Mouse (Mus musculus) megakaryocyte-erythroid progenitor cell, adult 5-6 weeks (primary cell): ENCODE measurements around the gene Gfra1. TPM values are rescaled to one million over a fixed set of nuclear protein-coding genes. Genes with fewer than 3 reads are reported as not detected.
A peak's percentile ranks its signal among the peaks of the same experiment; 100 is the strongest.

Experiments
- ATAC-seq: replicated peaks from 2 replicates; pipeline ENCODE4 v1.8.0; 2016; ENCODE audit warnings: mild to moderate bottlenecking, inconsistent platforms; ENCODE audit not compliant: severe bottlenecking, poor library complexity, low FRiP score, low TSS enrichment
- total RNA-seq, 2 experiments: library from RNA; stranded (forward) in 1 of 2; stranded (reverse) in 1 of 2; fragments of 200-1000, 215-1000 nt in 1 of 2; fragments of >200 nt in 1 of 2; fragmentation: Nextera tagmentation in 1 of 2; gene quantifications; 2 replicates each; pipeline ENCODE4 v1.2.3; 2014 to 2017

The Gfra1 gene
- total RNA-seq, 2 experiments from 2014 or later = 3.2 TPM; not detected in 1

DNA sequence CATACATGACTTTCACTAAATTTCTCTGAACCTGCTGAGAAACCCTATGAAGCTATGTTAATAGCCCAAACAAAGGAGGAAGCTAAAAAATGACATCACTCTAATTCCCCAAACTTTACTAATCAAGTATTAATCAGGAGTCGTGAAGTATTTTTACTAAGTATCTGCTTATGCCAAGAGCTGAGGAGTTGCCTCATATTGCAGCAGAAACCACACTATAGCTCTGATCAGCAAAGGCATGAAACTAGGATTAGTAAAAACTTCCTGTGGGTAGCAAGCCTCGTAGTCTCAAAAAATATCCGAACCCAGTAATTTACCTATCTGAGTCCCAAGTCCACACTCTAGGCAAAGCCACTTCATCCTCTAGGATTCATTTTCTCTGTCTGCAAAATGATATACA, 55.5 kb downstream of the Gfra1 start:
- no peak for ATAC-seq

DNA sequence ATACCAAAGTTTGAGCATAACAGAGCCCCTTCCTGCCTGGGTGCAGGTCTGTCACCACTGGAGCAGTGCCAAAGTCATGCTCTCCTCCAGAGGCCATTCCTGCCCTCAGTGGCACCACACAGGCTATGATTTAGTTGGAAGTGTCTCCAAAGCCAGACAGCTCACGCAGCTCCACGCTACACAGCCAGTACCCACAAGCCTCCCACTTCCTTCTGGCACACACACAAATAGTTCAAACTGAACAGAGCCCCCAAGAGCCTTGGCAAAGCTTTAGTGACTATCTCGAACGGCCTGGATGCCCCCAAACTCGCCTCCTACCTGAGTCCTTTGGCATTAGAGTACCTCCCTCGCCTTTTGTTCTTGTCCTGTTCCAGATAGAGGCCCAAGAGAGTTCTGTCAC, 56.5 kb downstream of the Gfra1 start:
- ATAC-seq = no peak

DNA sequence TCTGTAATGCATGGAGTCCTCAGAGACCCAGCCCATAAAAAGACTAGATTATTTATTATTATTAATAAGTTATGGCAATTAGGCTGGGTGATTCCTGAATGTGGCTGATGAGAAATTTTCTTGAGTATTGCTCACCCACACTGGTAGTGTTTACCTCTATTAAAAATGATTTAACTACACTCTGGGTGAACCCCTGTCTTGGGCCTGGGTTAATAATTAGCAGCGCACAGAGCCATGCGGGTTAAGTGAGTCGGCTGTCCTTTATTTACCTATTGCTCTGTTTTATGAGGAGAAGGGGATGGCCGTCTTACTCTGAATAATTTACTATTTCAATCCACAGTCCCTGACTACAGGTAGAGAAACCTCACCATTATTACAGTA, 59.1 kb downstream of the Gfra1 start:
- ATAC-seq = no peak

DNA sequence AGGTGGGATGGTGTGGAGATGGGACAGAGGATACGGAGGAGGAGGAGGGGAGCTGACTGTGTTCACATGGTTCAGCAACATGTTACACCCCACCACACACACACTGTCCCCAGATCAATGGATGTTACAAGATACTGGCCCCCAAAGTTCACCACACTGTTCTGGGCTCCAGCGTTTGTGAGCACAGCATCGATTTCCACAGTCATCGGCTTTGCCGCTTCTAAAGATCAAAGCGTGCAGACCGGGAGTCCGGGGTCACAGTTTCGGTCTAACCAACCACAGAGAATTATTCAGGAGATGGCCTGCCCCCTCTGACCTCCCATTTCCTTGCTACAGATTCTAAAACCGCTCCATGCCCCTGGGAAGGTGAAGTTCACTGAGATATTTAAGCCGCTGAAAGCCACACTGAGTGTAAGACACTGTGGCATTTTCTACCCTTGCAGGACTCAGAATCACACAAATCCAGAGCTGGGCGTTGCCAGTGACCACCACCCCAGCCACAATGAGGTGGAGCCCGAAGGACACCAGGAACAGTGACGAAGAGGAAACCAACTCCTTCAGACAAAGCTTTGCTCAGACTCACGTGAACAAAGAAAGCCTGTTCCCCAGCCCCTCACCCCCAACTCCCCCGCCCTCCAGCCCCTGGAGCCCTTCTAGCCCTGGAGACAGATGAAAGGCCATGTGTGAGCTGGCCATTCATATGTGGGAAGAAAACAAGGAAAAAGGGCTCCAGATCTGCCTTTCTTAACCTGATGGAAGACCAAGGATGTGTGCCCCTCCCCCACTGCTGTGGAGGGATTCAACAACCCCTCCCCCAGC, 59.7 kb downstream of the Gfra1 start:
- no peak for ATAC-seq

DNA sequence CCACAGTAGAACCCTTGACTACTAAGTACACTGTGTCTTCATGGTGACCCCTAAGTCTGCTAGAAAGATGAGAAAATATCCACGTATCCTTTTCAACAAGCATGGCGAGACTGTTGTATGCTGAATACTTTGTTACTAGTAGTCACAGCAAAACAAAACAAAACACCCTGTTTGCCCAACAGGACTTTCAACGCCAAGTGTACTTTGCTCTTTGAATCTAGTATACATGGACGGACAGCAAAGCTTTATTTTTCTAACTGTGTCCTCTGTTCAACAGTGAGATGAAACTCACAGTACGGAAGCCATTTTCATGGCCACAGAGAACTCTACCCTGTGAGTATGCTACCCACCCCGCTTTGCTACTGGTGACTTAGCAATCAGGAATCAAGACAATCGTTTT, 62.6 kb downstream of the Gfra1 start:
- ATAC-seq = no peak

DNA sequence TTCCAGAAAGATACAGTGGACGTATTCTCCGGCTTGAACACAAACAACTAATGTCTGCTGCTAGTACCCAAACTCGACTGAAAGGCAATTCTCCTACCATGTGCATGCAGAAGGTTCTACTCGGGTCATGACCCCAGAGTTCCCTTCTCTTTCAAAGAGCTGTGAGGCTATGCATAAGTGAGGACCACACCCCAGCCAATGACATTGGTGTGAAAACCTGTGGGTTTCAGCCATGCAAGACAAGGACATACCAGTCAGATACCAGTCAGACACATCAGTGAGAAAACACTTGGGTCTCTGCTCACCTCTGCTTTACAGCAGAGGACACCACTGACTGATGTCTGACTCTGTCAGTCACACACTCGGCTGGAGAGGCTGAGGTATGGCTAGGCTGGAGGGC, 63.9 kb downstream of the Gfra1 start:
- no peak for ATAC-seq

DNA sequence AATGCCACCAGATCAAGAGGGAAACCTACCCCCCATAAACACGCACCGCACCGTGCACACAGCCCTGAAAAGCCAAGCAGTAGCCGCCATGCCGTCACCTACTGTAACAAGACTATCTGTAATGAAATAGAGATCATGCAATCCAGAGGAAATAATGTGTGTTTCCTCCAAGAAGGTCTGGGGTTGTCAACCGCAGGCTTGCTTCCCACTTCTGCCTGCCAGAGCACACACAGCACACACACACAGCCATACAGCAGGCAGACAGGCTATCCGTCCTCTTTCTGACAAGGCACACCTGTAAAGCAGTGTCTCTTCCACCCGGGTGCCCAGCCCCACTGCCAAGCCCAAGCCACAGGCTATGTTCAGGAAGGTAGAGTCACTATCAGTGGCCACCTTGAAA, 66.2 kb downstream of the Gfra1 start:
- 0 out of 2 replicates have a peak, but pooled peaks have one; percentile 41 for ATAC-seq

GRCm38 (mm10) chr19:58388851-58389447, 66.8 kb downstream of the Gfra1 start:
- no peak for ATAC-seq

GRCm38 (mm10) chr19:58383273-58383672, 72.4 kb downstream of the Gfra1 start:
- no peak for ATAC-seq

DNA sequence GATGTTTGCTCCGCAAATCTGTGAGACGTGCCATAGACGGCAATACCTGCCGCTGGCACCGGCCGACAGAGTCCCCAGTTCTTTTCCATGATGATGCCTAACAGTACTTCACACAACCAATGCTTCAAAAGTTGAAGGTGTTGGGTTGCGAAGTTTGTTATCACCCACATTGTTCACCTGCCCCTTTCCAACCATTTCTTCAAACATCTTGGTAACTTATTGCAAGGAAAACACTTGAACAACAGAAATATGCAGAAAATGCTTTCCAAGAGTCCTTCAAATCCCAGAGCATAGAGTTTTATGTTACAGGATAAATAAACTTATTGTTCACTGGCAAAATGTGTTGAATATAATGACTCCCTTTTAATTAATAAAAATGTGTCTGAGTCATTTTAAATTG, 73.2 kb downstream of the Gfra1 start:
- no peak for ATAC-seq

GRCm38 (mm10) chr19:58377969-58378368, 77.7 kb downstream of the Gfra1 start:
- no peak for ATAC-seq

GRCm38 (mm10) chr19:58376675-58377102, 79.0 kb downstream of the Gfra1 start:
- ATAC-seq = no peak

DNA sequence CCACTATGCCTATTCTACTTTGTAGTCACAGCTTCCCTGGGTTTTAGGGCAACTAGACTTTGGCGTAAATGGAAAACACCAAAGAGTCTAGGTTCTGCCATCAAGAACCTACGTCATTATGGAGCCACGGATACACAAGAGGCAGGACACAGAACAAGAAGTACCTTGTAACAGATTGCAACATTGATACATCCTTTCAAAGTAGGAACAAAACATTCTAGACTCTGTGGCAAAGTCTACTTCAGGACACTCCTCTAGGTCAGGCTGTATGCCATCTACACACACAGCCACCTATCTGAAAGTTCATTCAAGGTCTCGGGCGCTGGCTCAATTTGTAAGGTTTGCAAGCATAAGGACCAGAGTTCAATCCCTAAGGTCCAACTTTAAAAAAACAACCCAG, 81.1 kb downstream of the Gfra1 start:
- ATAC-seq = no peak

- no peak for ATAC-seq
These were observed 81.6 kb downstream of the Gfra1 start for GRCm38 (mm10) chr19:58374155-58374554.

DNA sequence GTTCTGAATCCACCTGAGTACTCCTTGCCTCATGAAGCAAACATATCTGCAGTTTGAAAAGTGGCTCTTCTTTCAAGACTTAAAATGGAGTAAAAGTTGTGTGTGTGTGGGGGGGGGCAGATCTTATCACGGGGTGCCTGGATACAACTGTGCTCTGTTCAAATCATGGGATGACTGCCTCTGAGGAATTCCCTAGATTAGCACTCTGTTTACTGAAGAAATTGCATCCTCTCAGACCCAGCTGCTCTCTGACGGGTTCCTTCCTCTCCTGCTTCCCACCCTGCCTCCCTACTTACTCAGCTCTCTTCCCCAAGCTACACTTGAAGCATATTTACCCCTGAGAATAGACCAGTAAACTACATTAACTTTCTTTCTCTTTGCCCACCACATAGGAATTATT, 87.2 kb downstream of the Gfra1 start:
- ATAC-seq = no peak

- ATAC-seq = no peak
These were observed 91.0 kb downstream of the Gfra1 start for GRCm38 (mm10) chr19:58364688-58365087.

DNA sequence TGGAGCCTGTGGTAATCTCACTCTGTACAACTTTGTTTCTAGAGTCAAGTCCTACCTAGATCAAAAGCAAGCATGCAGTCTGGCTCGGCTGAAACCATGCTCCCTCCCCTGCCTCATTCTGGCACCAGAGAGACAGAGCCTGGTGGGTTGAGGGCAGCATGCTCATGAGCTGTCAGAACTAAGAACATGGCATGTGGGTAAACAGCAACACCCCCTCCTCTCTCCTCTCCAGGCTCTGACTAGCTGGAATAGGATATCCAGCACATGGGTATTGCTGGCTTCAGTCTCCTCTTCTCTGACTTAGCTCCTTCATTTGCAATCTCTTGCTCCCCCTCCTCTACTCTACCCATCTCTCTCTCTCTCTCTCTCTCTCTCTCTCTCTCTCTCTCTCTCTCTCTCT, 94.7 kb downstream of the Gfra1 start:
- ATAC-seq = no peak

- ATAC-seq = no peak
These were observed 97.6 kb downstream of the Gfra1 start for GRCm38 (mm10) chr19:58358063-58358462.

DNA sequence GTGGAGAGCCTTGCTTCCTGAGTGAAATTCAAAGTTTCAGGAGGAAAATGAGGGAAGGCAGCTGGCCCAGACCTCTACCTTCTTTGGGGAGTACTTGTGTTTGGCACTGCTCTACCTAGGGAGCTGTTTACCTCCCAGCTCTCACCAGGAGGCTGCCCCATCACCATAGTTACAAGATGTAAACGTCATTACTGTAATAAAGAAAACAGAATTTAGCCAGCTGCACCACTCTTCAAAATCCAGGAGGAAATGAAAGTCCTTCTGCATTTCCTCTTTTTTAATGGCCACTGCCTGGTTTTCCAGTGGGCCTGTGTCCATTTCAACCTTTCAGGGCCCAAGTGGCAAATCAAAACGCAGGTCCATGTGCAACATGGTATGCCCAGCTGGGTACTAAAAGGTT, 101.8 kb downstream of the Gfra1 start:
- ATAC-seq = no peak

DNA sequence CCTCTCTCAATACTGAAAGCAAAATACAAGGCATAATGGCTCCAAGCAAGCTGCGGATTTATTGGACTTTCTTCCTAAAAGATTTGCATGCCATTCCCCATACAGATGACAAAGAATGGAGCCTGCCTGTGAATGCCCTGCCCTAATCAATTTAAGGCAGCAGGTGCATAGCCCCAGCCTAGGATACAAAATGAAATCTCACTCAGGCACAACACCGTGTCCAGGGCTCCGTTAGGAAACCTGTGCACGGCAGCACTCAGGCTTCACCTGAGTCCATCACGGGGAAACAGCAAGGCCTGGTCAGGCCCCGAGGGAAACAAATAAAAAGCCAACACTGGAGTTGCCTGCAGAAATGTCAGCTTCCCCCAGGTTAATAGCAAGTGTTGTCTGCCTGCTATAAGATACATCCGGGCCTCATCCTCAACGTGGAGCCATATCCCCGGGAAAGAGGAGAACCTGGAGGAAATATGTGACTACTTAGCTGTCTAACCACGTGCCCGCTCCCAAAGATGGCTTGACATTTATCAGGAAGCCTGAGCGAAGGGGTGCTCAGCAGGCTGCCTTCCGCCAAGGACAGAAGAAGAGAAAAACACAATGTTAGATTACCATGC, 102.3 kb downstream of the Gfra1 start:
- ATAC-seq = no peak

DNA sequence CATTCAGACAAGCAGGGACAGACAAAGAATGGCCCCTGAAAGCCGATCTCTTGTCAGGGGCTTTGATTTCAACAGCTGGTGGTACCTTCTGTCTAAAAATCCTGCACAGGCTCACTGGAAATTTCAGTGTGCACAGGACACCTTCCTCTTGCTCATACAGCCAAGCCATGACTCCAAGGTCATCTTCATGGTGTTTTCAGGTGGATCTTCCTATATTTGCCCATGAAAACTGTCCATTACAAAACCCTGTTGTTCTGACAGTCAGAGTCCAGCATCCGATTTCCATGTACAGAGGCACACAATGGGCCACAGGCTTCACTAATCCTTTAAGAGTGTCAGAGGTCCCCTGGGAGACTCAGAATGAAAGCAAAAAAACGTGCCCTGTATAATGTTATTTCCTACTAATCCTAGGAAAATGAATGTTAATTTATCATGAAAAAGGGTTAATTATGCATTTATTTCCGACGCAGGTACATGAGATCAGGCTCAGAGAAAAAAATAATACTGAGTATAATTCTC, 105.8 kb downstream of the Gfra1 start:
- ATAC-seq = no peak
